In genomic region chr7:73890891-73891610, GRCm38 (mm10) we compare ENCODE assay signal across 22 mouse cellular contexts.
"Had no signal": no experiment of that assay in that cellular context is flagged by ENCODE, and none has a peak within 500 bp of the region (broad histone marks: within the 10 kb centered on the region; RNA-seq: fewer than 3 reads in every experiment).

No protein-coding gene starts in this region.

- DNase-seq: kidney, adult 2 months; kidney, postnatal 25 days; layer of hippocampus, adult 9-11 months; liver; lung, adult 18-20 months; lung, postnatal 10 days; lung, postnatal 36 days; right cerebral cortex, postnatal 25 days; spleen, adult 18-20 months; thymus, postnatal 25 days had no signal

- H3K4me3 ChIP-seq: layer of hippocampus, adult 2 months; limb, embryonic 10.5 days; limb, embryonic 13.5 days; liver, embryonic 12.5 days; liver, embryonic 15.5 days; lung, embryonic 15.5 days; midbrain, embryonic 12.5 days; myocyte; neural tube, embryonic 13.5 days; stomach, embryonic 15.5 days had no signal

- H3K27ac ChIP-seq: kidney, postnatal 0 days; layer of hippocampus, adult 2 months; limb, embryonic 10.5 days; limb, embryonic 13.5 days; liver, embryonic 12.5 days; liver, embryonic 15.5 days; lung, embryonic 15.5 days; neural tube, embryonic 13.5 days; stomach, embryonic 15.5 days had no signal

- H3K4me1 ChIP-seq: limb, embryonic 13.5 days; liver, embryonic 12.5 days; liver, embryonic 15.5 days; lung, embryonic 15.5 days; megakaryocyte, embryonic 14.5 days; stomach, embryonic 15.5 days had no signal

- H3K27me3 ChIP-seq: limb, embryonic 13.5 days; liver, embryonic 12.5 days; liver, embryonic 15.5 days; lung, embryonic 15.5 days; megakaryocyte, embryonic 14.5 days; midbrain, embryonic 12.5 days; neural tube, embryonic 13.5 days; stomach, embryonic 15.5 days had no signal

- ATAC-seq: liver, embryonic 12.5 days had no signal

- H3K4me2 ChIP-seq: limb, embryonic 13.5 days; liver, embryonic 12.5 days; liver, embryonic 15.5 days; lung, embryonic 15.5 days; midbrain, embryonic 12.5 days; neural tube, embryonic 13.5 days; stomach, embryonic 15.5 days had no signal

- H3K36me3 ChIP-seq: limb, embryonic 10.5 days; limb, embryonic 13.5 days; liver, embryonic 12.5 days; liver, embryonic 15.5 days; lung, embryonic 15.5 days; midbrain, embryonic 12.5 days; neural tube, embryonic 13.5 days; stomach, embryonic 15.5 days had no signal

- H3K9ac ChIP-seq: limb, embryonic 13.5 days; liver, embryonic 12.5 days; liver, embryonic 15.5 days; lung, embryonic 15.5 days; midbrain, embryonic 12.5 days; neural tube, embryonic 13.5 days; stomach, embryonic 15.5 days had no signal

- H3K9me3 ChIP-seq: limb, embryonic 10.5 days; limb, embryonic 13.5 days; liver, embryonic 12.5 days; liver, embryonic 15.5 days; lung, embryonic 15.5 days; megakaryocyte, embryonic 14.5 days; midbrain, embryonic 12.5 days; neural tube, embryonic 13.5 days; stomach, embryonic 15.5 days had no signal
